Mouse (Mus musculus) cerebellum, adult 9-11 months (tissue): ENCODE measurements around the gene Rgsl1.
"Not testable (repeated sequence)": the region's sequence is repeated elsewhere in the genome, so short reads cannot be mapped to it uniquely, and the experiment has no call there.

Source experiments
- DNase-seq: peaks from one replicate; pipeline ENCODE4 v3.0.0; 2022

Gene Rgsl1

DNA sequence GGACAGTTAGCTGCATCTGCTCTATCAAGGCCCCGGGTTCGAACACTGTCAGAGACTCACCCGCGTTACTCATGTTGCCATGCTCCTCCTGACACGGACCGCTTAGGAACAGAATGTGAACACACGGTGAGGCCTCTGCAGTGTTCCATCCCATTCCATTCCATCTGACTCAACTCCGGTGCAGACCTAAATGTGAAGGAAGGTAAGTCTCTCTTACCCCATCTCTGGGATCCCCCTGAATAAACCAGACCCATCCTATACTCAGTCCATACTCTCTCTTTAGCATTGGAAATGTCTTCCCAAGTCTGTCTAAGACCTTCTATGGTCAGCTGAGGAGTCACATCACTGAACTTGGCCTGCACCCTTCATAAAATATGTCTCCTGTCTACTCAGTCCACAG lies at the start of gene Rgsl1:
TSS of gene Rgsl1 (minus strand) at position 101 of the 400 bp plus-strand sequence.
- no peak for DNase-seq

DNA sequence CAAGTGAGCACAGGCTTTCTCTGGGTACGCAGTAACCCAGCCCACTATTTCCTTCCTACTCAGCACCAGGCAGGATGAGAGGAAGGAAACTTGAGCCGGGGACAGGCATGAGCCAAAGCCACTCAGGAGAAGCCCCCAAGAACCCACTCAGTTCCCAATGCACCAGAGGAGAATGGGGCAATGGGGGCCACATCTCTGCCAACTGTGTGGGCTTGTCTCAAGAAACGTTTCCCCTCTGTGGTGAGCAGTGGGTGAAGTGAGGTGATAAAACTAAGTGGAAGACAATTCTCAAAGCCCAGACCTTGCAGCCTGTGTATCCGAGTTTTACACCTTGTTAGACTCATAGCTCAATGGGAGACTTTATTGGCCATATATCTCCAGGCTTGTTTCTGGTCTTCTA lies 47.5 kb upstream of the Rgsl1 start, which contains the start of gene Teddm1a:
TSS of gene Teddm1a (plus strand) at position 301 of the 400 bp plus-strand sequence.
- DNase-seq = no peak

GRCm38 (mm10) chr1:153890121-153890520 lies 46.2 kb upstream of the Rgsl1 start:
- no peak for DNase-seq

DNA sequence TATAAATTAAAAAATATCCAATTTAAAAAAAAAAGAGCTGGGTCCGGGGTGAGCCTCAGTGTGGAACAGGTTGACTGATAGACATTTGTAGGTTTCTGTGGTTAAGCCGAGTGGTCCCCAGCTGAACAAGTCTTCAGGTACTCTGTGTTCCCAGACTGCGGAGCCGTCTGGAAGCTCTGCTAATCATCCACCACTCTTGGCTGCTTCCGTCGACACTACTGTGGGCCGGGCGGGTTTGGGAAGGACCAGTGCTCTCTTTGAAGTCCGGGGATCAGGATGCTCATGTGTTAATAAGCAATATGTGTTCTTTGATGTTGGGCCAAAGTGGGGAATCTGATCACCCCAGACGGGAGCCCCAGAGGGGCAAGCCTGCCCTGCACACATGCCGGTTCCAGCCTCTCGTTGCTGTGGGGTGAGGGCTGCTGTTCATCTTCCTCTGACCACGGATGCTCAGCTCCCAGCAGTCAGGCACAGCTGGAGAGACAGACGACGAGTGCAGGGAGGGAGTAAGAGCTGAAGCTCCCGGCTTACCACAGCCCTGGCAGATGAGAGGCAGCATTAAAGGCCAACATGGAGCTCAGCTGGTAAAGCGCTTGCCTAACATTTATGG lies 42.2 kb upstream of the Rgsl1 start:
- DNase-seq = no peak

- not testable (repeated sequence) for DNase-seq
Measured at GRCm38 (mm10) chr1:153880391-153880790, 36.4 kb upstream of the Rgsl1 start.

DNA sequence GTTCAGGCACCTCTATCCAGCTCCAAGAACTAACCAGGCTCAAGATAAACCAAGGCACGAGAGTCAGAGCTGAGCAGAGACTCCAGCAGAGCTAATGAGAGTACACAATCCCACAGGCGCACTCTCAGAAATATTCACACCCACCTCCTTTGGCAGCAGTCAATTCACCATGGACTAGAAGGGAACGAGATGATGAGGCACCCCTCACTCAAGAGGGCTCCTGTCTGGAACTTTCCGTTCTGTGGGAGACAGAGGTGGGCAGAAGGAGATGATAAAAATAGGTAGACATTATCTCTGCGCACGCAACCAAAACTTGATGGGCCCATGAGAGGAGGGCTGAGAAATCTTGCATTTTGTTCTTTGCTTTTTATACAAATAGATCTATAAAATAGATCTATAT lies 30.1 kb upstream of the Rgsl1 start, which contains the start of gene Teddm1b:
TSS of gene Teddm1b (plus strand) at position 301 of the 400 bp plus-strand sequence.
- DNase-seq = no peak

DNA sequence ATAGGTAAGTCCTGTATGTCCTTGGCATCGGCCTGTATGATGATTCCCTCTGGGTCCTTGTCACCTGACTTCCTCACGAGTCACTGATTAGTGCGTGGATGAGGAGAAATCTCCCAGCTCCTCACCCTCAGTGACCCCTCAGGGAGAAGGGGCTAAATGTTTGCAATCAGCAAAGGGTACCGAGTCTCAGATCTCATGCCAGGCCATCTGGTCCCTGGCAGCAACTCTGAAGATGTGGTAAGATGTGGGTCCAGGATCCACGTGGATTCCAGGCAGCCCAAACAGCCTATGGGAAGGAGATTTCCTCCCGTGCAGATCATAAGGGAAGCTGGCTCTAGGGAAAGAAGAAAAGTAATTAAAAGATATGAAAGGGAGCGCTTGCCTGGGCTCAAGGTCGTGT lies 12.0 kb upstream of the Rgsl1 start:
- no peak for DNase-seq

DNA sequence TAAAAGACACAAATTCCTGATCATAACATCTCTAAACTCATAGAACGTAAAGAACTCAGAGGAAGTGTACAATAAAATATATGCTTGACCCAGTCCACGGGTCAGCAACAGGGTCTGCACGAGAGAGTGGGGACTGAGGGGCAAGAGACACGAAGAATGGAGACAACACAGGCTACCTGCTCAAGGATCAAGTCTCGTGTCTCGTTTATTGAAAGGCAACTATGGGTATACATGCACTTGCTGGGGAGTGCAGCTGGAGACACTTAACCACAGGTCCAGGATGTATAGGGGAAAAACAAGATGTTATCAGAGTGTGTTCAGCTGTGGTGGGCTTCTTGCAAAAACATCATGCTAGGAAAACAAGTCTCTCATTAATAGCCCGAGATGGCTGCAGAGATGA lies 8.8 kb upstream of the Rgsl1 start:
- not testable (repeated sequence) for DNase-seq

- DNase-seq = no peak
Measured at GRCm38 (mm10) chr1:153846867-153847266, 2.9 kb upstream of the Rgsl1 start.

DNA sequence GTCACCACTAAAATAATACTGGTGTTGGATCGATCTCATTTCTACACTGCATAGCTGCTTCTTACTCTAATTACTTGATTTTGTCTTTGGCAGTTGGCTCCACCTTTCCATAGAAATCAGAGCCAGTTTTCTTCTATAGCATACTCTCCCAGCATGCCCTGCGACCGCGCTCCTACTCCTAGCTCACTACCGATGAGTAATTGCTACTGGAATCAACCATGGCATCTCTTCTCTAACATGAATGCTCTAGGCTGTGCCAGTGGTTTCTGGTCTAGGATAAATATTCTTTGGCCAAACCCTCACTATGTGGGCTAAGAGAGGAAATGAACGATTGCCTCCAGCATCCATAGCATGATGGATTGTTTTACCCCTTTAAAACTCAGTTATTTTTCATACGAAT lies 2.5 kb upstream of the Rgsl1 start:
- DNase-seq = no peak

DNA sequence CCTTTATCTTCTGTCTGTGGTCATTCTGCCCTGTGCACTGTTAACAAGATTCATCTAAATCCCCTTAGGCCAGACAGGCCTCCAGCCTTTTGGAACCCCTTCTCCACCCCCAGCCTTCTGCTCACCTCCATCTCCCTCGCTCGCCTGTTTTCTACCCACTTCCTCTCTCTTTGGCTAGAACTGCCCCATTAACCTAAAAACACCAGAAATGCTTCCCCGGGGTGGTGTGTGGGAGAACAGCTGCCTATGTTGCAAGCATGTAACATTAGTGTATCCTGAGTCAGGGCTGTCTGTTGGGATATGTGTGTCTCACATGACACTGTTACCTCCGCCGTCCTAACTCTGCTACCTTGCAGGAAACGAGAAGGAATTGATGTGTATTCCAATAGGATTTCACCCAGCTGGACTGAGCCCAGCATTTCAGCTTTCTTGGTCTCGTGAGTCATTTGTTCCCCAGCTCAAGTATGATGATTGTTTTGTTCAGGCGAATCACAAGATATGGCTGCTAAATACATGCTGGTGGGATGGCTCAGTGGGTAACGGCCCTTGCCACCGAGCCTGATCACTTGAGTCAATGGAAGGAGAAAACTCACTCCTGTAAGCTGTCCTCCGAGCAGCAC lies 1.7 kb downstream of the Rgsl1 start:
- DNase-seq = no peak

DNA sequence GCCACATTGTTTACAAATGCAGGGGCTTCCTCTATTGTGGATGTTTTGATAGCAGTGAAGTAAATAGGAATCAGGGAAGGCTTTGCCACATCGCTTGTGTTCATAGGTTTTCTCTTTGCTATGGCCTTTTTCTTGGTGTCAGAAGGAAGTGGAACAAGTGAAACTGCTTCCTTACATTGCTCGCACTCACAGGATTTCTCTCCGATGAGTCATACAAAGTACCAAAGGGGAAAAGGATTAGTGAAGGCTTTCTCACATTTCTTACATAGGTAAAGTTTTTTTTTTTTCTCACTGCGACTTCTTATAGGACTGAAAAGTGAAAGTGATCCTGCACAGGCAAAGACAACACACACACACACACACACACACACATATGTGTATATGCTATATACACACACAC lies 7.9 kb downstream of the Rgsl1 start:
- no peak for DNase-seq

- no peak for DNase-seq
Measured at GRCm38 (mm10) chr1:153830746-153831145, 13.2 kb downstream of the Rgsl1 start.

- DNase-seq = no peak
Measured at GRCm38 (mm10) chr1:153820216-153820615, 23.7 kb downstream of the Rgsl1 start.

DNA sequence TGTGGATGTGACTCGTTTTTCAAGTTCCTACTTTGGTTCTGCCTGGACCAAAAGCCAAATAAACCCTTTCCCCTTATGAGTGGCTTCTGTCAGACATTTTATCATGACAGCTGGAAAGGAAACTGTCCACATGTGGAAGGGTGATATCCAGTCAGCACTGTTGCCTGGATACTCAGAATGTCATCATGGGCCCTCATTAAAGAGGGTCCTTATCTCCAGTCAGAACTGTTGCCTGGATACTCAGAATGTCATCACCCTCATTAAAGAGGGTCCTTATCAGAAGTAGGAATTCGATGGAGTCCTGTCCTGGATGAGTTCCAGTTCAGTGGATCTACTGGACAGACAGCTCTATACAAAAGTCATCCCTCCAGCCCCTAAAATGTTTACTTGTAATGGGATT lies 29.7 kb downstream of the Rgsl1 start:
- DNase-seq = no peak

DNA sequence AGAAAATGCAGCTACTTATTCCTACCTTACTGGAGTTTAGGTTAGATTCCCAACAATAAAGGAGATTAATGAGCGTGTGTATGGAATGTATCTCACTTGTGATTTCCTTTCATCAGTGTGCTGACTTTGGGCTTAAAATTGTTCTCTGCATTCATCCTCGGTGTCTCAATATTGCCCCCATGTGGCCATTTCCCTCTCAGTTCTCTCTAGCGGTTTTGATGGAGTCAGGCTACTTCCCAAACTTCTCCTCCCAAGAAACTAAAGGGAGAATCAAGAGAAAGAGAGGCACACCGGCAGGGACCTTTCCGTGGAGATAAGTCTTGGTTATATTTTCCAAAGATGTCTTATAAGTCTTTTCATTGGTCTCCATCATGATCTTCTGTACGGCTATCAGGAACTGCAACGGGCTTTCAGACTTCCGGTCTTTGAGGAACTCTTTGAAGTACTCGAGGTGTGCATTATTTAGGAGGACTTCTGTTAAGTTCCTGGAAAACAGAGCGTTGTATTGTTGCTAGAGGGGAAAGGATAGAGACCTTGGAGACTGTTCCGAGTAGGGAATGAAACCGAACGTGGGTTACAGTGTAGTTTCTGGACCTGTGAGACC lies 36.5 kb downstream of the Rgsl1 start:
- no peak for DNase-seq

DNA sequence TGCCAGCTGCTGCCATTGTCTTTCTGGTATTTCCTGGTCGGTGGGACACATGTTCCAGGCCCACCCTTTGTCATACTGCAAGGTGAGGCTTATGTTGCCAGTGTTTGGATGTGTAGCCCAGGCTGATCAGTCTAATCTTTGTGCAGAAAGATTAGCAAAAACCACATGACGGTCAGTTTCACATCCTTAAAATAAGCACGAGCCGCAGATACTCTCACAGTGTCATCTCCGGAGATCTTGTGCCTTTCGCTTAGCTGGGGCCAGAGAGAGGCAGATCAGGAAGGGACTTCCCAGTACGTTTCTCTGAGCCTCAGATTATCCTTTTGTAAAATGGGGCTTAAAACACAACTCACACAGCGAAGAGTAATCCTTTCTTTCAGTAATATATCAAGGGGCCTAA lies 40.4 kb downstream of the Rgsl1 start:
- DNase-seq = no peak

DNA sequence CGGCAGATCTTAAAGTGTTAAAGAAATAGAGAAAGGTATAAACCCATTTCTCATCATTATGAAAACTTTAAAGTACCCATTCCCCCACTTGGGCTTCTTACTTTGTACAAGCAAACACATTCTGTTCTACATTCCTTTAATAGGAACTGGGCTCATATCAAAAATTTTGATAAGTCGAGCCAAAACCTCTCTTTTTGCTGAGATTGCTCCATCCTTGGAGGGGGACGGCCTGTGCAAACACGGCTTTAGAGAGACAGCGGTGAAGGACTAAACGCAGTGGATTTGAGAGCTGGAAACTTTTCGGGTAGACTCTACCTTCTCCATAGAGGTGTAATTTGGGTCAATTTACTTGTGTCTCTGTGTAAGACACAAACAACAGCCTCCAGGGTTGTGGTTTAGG lies 41.3 kb downstream of the Rgsl1 start:
- no peak for DNase-seq

DNA sequence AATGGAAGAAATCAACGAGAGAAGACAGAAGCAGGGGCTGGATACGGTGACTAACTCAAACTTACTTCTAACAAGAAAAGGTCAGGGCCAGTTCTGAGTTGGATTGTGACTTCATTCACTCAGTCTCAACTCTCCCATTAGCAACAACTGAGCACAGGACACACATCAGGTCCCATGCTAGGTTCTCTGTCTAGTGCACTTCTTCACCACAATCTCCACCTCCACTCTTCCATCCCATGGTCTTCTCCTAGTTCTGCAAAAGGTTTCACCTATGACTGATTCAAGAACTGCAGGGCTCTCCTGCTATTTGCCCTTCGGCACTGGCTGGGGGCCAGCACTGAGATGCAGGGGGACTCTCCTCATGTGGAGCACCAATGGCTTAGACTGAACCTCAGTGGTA lies 49.7 kb downstream of the Rgsl1 start:
- DNase-seq = no peak

DNA sequence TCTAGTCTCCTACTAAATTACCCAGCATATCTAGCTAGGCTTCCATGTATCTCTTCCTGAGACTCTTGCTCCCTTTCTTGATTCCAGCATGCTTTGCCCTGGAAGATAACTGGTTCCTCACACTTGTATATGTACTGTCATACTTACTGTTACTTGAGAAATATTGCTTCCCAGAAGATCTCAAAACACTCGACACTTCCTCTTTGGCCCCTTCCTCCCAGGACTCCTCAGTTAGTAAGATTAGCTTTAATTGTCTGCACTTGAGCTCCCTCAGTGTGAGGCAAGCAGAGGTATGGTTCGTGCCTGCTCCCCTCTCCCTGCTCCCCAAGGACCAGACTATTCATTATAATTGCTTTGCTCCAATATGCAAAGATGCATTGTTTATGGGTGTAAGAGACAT lies 53.2 kb downstream of the Rgsl1 start:
- no peak for DNase-seq

- no peak for DNase-seq
Measured at GRCm38 (mm10) chr1:153785608-153786007, 58.3 kb downstream of the Rgsl1 start.

DNA sequence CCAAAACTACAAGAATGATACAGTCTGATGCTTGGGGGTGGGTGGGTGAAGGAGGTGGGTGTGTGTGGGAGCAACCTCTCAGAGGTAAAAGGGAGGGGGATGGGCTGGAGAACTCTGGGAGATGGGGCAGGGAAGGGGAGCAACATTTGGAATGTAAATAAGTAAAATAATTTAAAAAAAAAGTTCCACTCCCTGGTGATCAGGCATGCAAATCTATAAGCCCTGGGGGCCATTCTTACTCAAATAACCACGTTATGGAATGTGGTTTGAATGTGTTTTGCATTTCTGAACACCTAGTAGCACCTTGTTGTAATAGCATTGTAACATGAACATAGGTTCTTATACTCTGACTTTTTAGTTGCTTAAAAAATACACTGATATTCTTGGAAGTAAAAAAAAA lies 60.6 kb downstream of the Rgsl1 start:
- no peak for DNase-seq

DNA sequence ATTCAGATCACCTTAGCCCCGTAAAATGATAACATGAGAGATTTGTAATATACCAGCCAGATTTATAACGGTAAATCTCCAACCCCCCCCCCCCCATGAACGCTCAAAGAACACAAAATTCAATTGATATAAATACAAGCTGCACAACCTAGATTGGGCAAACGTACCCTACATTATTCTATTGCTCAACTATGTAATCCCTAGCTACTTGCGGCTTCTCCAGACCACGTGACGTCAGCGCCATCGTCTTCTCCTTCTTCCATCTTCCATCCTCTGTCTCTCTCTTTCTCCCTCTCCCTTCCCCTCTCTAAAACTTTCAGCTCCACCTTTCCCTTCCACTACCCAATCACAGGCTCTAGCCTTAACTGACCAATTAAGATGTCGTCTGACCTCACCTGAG lies 65.7 kb downstream of the Rgsl1 start:
- DNase-seq = no peak

DNA sequence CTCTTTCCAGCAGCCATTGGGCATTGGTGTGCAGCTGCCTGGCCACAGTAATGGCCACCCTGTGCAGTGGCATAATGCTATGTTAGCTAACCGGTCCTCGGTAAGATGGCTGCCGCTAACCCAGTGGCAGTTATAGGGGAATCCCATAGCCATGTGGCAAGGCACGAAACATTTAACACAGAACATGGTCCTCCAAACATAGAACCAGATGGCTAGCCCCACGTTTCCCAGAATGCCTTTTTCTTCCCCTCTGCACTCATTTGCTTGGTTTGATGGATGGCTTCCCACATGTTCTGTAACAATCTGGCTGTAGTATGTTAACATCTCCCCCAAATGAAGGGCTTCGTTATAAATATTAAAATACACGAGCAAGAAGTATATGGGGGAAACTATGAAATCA lies 67.7 kb downstream of the Rgsl1 start:
- no peak for DNase-seq

DNA sequence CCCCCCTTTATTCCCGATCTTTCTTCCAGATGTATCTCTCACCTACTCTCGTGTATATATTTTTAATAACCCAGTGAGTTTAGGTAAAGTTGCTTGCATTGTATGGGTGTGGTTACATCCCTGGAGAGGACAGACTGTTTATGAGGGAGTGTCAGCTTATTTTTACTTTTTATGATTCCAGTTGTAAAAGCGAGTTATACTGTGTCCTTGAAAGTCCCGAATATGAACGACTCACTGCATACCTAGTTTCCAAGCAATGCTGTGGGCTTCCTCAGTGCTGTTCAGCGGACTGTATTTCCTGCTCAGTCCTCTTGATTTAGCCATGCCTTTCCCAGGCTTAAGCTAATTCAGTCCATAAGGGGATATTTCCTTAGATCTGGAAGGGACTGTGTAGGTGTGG lies 68.8 kb downstream of the Rgsl1 start:
- DNase-seq = no peak
